ENCODE assay signal across 8 mouse cellular contexts in the genomic region with DNA sequence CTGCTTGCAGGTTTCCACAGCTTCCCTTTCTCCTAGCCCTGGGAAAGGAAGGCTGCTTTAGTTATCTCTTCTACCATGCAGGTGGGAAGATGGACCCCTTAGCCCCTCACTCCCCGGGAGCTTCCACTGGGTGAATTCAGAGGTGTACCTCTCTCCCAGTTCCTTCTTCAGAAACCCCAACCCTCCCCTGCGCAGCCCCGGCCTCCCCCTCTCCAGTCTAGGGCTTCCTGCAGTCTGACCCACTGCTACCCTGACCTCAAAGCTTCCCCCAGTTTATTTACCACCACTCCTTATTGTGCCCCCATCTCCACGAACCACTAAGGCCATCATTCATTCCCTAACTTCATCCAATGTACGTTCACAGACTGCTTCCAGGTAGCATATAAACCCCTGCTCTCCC. TPM values are rescaled to one million over a fixed set of nuclear protein-coding genes. Genes with fewer than 3 reads are reported as not detected.
DNase-seq lines count a peak whose midpoint lies in the region; ATAC-seq lines count a peak whose summit lies in the region.

No protein-coding gene starts in this region.

- peaks cover 13% of the 10 kb centered on the region for H3K4me1 ChIP-seq in liver, embryonic 11.5 days (replicated peaks; ENCODE audit: control insufficient read depth, insufficient read depth, low read length)
- peaks cover 83% of the 10 kb centered on the region for H3K4me1 ChIP-seq in embryonic facial prominence, embryonic 15.5 days
- peaks cover 51% of the 10 kb centered on the region for H3K4me1 ChIP-seq in intestine, embryonic 15.5 days (replicated peaks)
- H3K4me1 ChIP-seq in neural tube, embryonic 13.5 days (replicated peaks), result peaks cover 65% of the 10 kb centered on the region

- ATAC-seq in liver, embryonic 11.5 days (replicated peaks; ENCODE audit: low FRiP score), result no peak
- ATAC-seq in embryonic facial prominence, embryonic 15.5 days (ENCODE audit: insufficient number of reproducible peaks, low FRiP score, low TSS enrichment, low read depth), result no peak
- ATAC-seq in intestine, embryonic 15.5 days, result peak; percentile 1; the same call in 1 of the 2 replicates
- ATAC-seq in neural tube, embryonic 13.5 days (ENCODE audit: low read depth), result peak; percentile 6; the same call in 1 of the 2 replicates

- peaks cover 49% of the 10 kb centered on the region for H3K27me3 ChIP-seq in liver, embryonic 11.5 days (replicated peaks; ENCODE audit: control insufficient read depth, insufficient read depth, low read length)
- H3K27me3 ChIP-seq in embryonic facial prominence, embryonic 15.5 days, result no peaks in the 10 kb centered on the region
- H3K27me3 ChIP-seq in intestine, embryonic 15.5 days (replicated peaks), result no peaks in the 10 kb centered on the region
- H3K27me3 ChIP-seq in neural tube, embryonic 13.5 days, result peaks cover 21% of the 10 kb centered on the region

- H3K4me2 ChIP-seq in liver, embryonic 11.5 days, result peak overlapping the region; percentile 79
- peak overlapping the region; percentile 88 for H3K4me2 ChIP-seq in embryonic facial prominence, embryonic 15.5 days (replicated peaks)
- H3K4me2 ChIP-seq in intestine, embryonic 15.5 days (replicated peaks), result peak overlapping the region; percentile 93
- H3K4me2 ChIP-seq in neural tube, embryonic 13.5 days, result peak overlapping the region; percentile 95

- H3K27ac ChIP-seq in liver, embryonic 11.5 days (ENCODE audit: low read depth, low read length), result no peak overlapping the region
- peak overlapping the region; percentile 88; the same call in 1 of the 2 replicates for H3K27ac ChIP-seq in embryonic facial prominence, embryonic 15.5 days (replicated peaks)
- no peak overlapping the region for H3K27ac ChIP-seq in intestine, embryonic 15.5 days
- H3K27ac ChIP-seq in neural tube, embryonic 13.5 days (replicated peaks), result peak overlapping the region; percentile 64; the same call in 1 of the 2 replicates

- no peaks in the 10 kb centered on the region for H3K36me3 ChIP-seq in liver, embryonic 11.5 days (ENCODE audit: control insufficient read depth, insufficient read depth, low read length)
- H3K36me3 ChIP-seq in embryonic facial prominence, embryonic 15.5 days, result no peaks in the 10 kb centered on the region
- no peaks in the 10 kb centered on the region for H3K36me3 ChIP-seq in intestine, embryonic 15.5 days
- H3K36me3 ChIP-seq in neural tube, embryonic 13.5 days, result no peaks in the 10 kb centered on the region

- WGBS in liver, embryonic 11.5 days, result 1% methylated on average over 5 of the region's 5 CpGs
- WGBS in embryonic facial prominence, embryonic 15.5 days, result 8% methylated on average over 5 of the region's 5 CpGs
- WGBS in intestine, embryonic 15.5 days, result 13% methylated on average over 5 of the region's 5 CpGs
- 2% methylated on average over 5 of the region's 5 CpGs for WGBS in neural tube, embryonic 13.5 days

- no peak for DNase-seq in liver, embryonic 11.5 days (ENCODE audit: low spot score)
- DNase-seq in liver, result no peak
- DNase-seq in retina, embryonic 14.5 days (ENCODE audit: low spot score), result no peak
- no peak for DNase-seq in cerebellum, adult 11 months
- no peak for DNase-seq in frontal cortex, postnatal 25 days (ENCODE audit: low spot score in 2 of 2)

- no peak overlapping the region for H3K9ac ChIP-seq in liver, embryonic 11.5 days (ENCODE audit: low read depth, low read length)
- H3K9ac ChIP-seq in embryonic facial prominence, embryonic 15.5 days, result 0 out of 2 replicates have a peak overlapping the region, but pooled peaks have one; percentile 68
- H3K9ac ChIP-seq in intestine, embryonic 15.5 days, result peak overlapping the region; percentile 65
- H3K9ac ChIP-seq in neural tube, embryonic 13.5 days, result peak overlapping the region; percentile 84

- H3K4me3 ChIP-seq in liver, embryonic 11.5 days (ENCODE audit: low read depth, low read length), result peak overlapping the region; percentile 65
- H3K4me3 ChIP-seq in embryonic facial prominence, embryonic 15.5 days (replicated peaks), result peak overlapping the region; percentile 88
- H3K4me3 ChIP-seq in intestine, embryonic 15.5 days (replicated peaks), result peak overlapping the region; percentile 61
- peak overlapping the region; percentile 76 for H3K4me3 ChIP-seq in neural tube, embryonic 13.5 days

- no peaks in the 10 kb centered on the region for H3K9me3 ChIP-seq in liver, embryonic 11.5 days (ENCODE audit: control insufficient read depth, low read length)
- H3K9me3 ChIP-seq in embryonic facial prominence, embryonic 15.5 days (replicated peaks), result no peaks in the 10 kb centered on the region
- H3K9me3 ChIP-seq in intestine, embryonic 15.5 days, result no peaks in the 10 kb centered on the region
- no peaks in the 10 kb centered on the region for H3K9me3 ChIP-seq in neural tube, embryonic 13.5 days

RNA-seq across cellular contexts. Expression of a gene that starts 0.4 kb away (rescaled TPM):
- polyA plus RNA-seq in liver, embryonic 11.5 days (2014; fragmentation: Nextera tagmentation; extraction: Ambion mirVana), result 1.5 and 1.7 TPM in 2 replicates
- 11.4 and 15.1 TPM in 2 replicates for polyA plus RNA-seq in embryonic facial prominence, embryonic 15.5 days (2015; fragmentation: Nextera tagmentation; extraction: Ambion mirVana)
- 3.9 and 4.8 TPM in 2 replicates for polyA plus RNA-seq in intestine, embryonic 15.5 days (2015; fragmentation: Nextera tagmentation; extraction: Ambion mirVana)
- polyA plus RNA-seq in neural tube, embryonic 13.5 days (2015; fragmentation: Nextera tagmentation; extraction: Ambion mirVana), result 4.4 and 4.8 TPM in 2 replicates

RNA-seq across cellular contexts. Expression of a gene that starts 30.5 kb away (rescaled TPM):
- polyA plus RNA-seq in liver, embryonic 11.5 days (2014; fragmentation: Nextera tagmentation; extraction: Ambion mirVana), result 1.8 and 2.4 TPM in 2 replicates
- 16.0 and 16.4 TPM in 2 replicates for polyA plus RNA-seq in embryonic facial prominence, embryonic 15.5 days (2015; fragmentation: Nextera tagmentation; extraction: Ambion mirVana)
- polyA plus RNA-seq in intestine, embryonic 15.5 days (2015; fragmentation: Nextera tagmentation; extraction: Ambion mirVana), result 7.9 and 8.9 TPM in 2 replicates
- 6.4 and 7.6 TPM in 2 replicates for polyA plus RNA-seq in neural tube, embryonic 13.5 days (2015; fragmentation: Nextera tagmentation; extraction: Ambion mirVana)

RNA-seq across cellular contexts. Expression of a gene that starts 49.7 kb away (rescaled TPM):
- 4.2 and 4.4 TPM in 2 replicates for polyA plus RNA-seq in liver, embryonic 11.5 days (2014; fragmentation: Nextera tagmentation; extraction: Ambion mirVana)
- polyA plus RNA-seq in embryonic facial prominence, embryonic 15.5 days (2015; fragmentation: Nextera tagmentation; extraction: Ambion mirVana), result 10.5 and 11.4 TPM in 2 replicates
- 9.1 and 9.3 TPM in 2 replicates for polyA plus RNA-seq in intestine, embryonic 15.5 days (2015; fragmentation: Nextera tagmentation; extraction: Ambion mirVana)
- polyA plus RNA-seq in neural tube, embryonic 13.5 days (2015; fragmentation: Nextera tagmentation; extraction: Ambion mirVana), result 18.0 and 18.8 TPM in 2 replicates

Comparison
In these comparisons a context has a peak if more than half of its experiments do, and no peak if none do; other contexts are left out.
1. ATAC-seq: peak in intestine, embryonic 15.5 days (single experiment) and neural tube, embryonic 13.5 days (single experiment); none in liver, embryonic 11.5 days (single experiment) and embryonic facial prominence, embryonic 15.5 days (single experiment).
2. H3K27ac ChIP-seq: peak in embryonic facial prominence, embryonic 15.5 days (single experiment) and neural tube, embryonic 13.5 days (single experiment); none in liver, embryonic 11.5 days (single experiment) and intestine, embryonic 15.5 days (single experiment).
3. Peak in every context shown above with its lines, with median percentiles within 50 percentile points of each other: H3K4me2 ChIP-seq and H3K4me3 ChIP-seq.